Mouse (Mus musculus) cortical plate, adult 2 months (tissue): Measurements from ENCODE around the gene Bmp2.

Experiments
- CTCF ChIP-seq: fragments of 200-500 bp; IDR thresholded peaks from 2 replicates; pipeline ENCODE4 v1.5.1; 2011; ENCODE audit warnings: mild to moderate bottlenecking, control low read depth, low read length; ENCODE audit not compliant: insufficient read depth; ENCODE audit errors: extremely low read depth
- POLR2A ChIP-seq: fragments of 200-500 bp; IDR thresholded peaks from 2 replicates; pipeline ENCODE4 v1.6.1; 2011; ENCODE audit warnings: mild to moderate bottlenecking, low read length, control low read depth; ENCODE audit not compliant: insufficient read depth; ENCODE audit errors: extremely low read depth

DNA sequence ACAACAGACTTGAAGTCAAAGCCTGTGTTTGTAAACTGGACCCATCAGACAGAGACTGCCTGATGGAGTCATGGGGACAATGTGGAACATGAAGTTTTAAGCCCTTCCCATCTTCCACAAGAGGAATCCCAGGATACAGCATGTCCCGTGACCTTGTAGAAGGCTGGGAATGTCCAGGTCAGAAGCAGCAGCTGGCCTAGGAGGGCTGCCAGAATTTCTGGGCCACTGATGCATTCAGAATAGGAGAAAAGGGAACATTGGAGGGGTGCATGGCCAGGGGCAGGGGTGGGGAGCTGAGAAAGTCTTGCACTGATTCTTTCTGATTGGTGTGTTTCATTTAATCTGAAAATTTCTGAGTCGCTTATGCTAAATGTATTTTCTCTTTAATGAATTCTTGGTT is 29.8 kb upstream of the Bmp2 start:
- TF ChIP-seq CTCF (no peak), POLR2A (no peak)
